Mouse (Mus musculus) midbrain, embryonic 14.5 days (tissue): Measurements from ENCODE around the gene Magi2. TPM values are rescaled to one million over a fixed set of nuclear protein-coding genes. Genes with fewer than 3 reads are reported as not detected.

ENCODE experiments used
- ATAC-seq: fragments of 200-750 bp; cut with Nextera tagmentation; 2 replicates; pipeline ENCODE4 v1.8.0; 2017; ENCODE audit warnings: moderate number of reproducible peaks, moderate library complexity; ENCODE audit not compliant: low FRiP score, low TSS enrichment
- DNase-seq: peaks from one replicate; pipeline ENCODE4 v3.0.0-alpha.2; 2015
- H3K27ac ChIP-seq: fragments of 300-500 bp; sonication (generic); replicated peaks from 2 replicates; pipeline ENCODE4 v1.5.1; 2014; ENCODE audit warnings: mild to moderate bottlenecking, low read depth, low read length, moderate library complexity
- H3K27me3 ChIP-seq: fragments of 300-500 bp; sonication (generic); 2 replicates; pipeline ENCODE4 v1.6.1; 2014; ENCODE audit warnings: low read length, control low read depth, mixed read lengths; ENCODE audit not compliant: control insufficient read depth, insufficient read depth
- H3K36me3 ChIP-seq: fragments of 300-500 bp; sonication (generic); 2 replicates; pipeline ENCODE4 v1.6.1; 2014; ENCODE audit warnings: low read length, control low read depth; ENCODE audit not compliant: control insufficient read depth, insufficient read depth
- H3K4me1 ChIP-seq: fragments of 300-500 bp; sonication (generic); 2 replicates; pipeline ENCODE4 v1.6.1; 2014; ENCODE audit warnings: mild to moderate bottlenecking, antibody characterized with exemption, low read length, control low read depth; ENCODE audit not compliant: control insufficient read depth, insufficient read depth
- H3K4me2 ChIP-seq: fragments of 300-500 bp; sonication (generic); 2 replicates; pipeline ENCODE4 v1.6.1; 2014; ENCODE audit warnings: mild to moderate bottlenecking, low read length, moderate library complexity
- H3K4me3 ChIP-seq: fragments of 300-500 bp; sonication (generic); replicated peaks from 2 replicates; pipeline ENCODE4 v1.5.1; 2014; ENCODE audit warnings: low read depth, low read length
- H3K9ac ChIP-seq: fragments of 300-500 bp; sonication (generic); replicated peaks from 2 replicates; pipeline ENCODE4 v1.6.1; 2014; ENCODE audit warnings: mild to moderate bottlenecking, low read length, moderate library complexity
- H3K9me3 ChIP-seq: fragments of 300-500 bp; sonication (generic); 2 replicates; pipeline ENCODE4 v1.6.1; 2016; ENCODE audit warnings: low read length, control low read depth, mixed read lengths; ENCODE audit not compliant: control insufficient read depth
- WGBS: fragments of 180-500 bp; shearing (Covaris S2); extraction: QIAGEN DNeasy Blood & Tissue Kit; methylation state at CpG from one replicate; pipeline ENCODE4 v1.1.7; 2014; 5-methylcytosine and 5-hydroxymethylcytosine counted together
- polyA plus RNA-seq: library from polyadenylated mRNA; unstranded; fragments of >200 nt; fragmentation: Nextera tagmentation; extraction: Ambion mirVana; gene quantifications from 2 replicates; pipeline ENCODE4 v1.2.1, GENCODE M21; 2014

The Magi2 gene
- polyA plus RNA-seq, 1 experiment from 2014 or later, result 22.3 TPM

GRCm38 (mm10) chr5:20674523-20674922 is 1447.7 kb downstream of the Magi2 start:
- no peak for ATAC-seq
- no peak for DNase-seq
- Histone ChIP-seq H3K4me2 (no peak overlapping the region), H3K9ac (no peak overlapping the region), H3K4me3 (no peak overlapping the region), H3K27ac (no peak overlapping the region), H3K27me3 (no peaks in the 10 kb centered on the region), H3K4me1 (peaks cover 13% of the 10 kb centered on the region), H3K36me3 (no peaks in the 10 kb centered on the region), H3K9me3 (no peaks in the 10 kb centered on the region)
- 83% methylated on average over 8 of the region's 8 CpGs for WGBS

GRCm38 (mm10) chr5:20675163-20675665 is 1448.4 kb downstream of the Magi2 start:
- no peak overlapping the region for H3K4me3 ChIP-seq

GRCm38 (mm10) chr5:20676193-20676871 is 1449.5 kb downstream of the Magi2 start:
- 17% methylated on average over 7 of the region's 7 CpGs for WGBS

More at GRCm38 (mm10) chr5:20675163-20675665, 1448.4 kb downstream of the Magi2 start:
- peaks cover 13% of the 10 kb centered on the region for H3K4me1 ChIP-seq
- H3K27ac ChIP-seq, result no peak overlapping the region
- DNase-seq (no peak), ATAC-seq (no peak)
- H3K9me3 ChIP-seq, result no peaks in the 10 kb centered on the region
- no peaks in the 10 kb centered on the region for H3K27me3 ChIP-seq
- H3K36me3 ChIP-seq, result no peaks in the 10 kb centered on the region
- no peak overlapping the region for H3K9ac ChIP-seq
- H3K4me2 ChIP-seq, result no peak overlapping the region

GRCm38 (mm10) chr5:20677246-20677645 is 1450.4 kb downstream of the Magi2 start:
- H3K4me3 ChIP-seq, result no peak overlapping the region
- H3K27ac ChIP-seq, result no peak overlapping the region; the same call in 1 of the 2 replicates
- no peak for DNase-seq
- H3K27me3 ChIP-seq, result no peaks in the 10 kb centered on the region
- no peak for ATAC-seq
- H3K36me3 ChIP-seq, result no peaks in the 10 kb centered on the region
- H3K9me3 ChIP-seq, result no peaks in the 10 kb centered on the region
- no peak overlapping the region for H3K4me2 ChIP-seq
- H3K4me1 ChIP-seq, result peaks cover 13% of the 10 kb centered on the region
- H3K9ac ChIP-seq, result no peak overlapping the region
- WGBS, result 65% methylated on average over 3 of the region's 3 CpGs

More at GRCm38 (mm10) chr5:20676193-20676871, 1449.5 kb downstream of the Magi2 start:
- no peak overlapping the region for H3K4me3 ChIP-seq
- no peak overlapping the region for H3K4me2 ChIP-seq
- no peaks in the 10 kb centered on the region for H3K9me3 ChIP-seq
- no peaks in the 10 kb centered on the region for H3K27me3 ChIP-seq
- DNase-seq (peak; percentile 46), ATAC-seq (no peak)
- peak overlapping the region; percentile 63; the same call in 1 of the 2 replicates for H3K27ac ChIP-seq
- peaks cover 13% of the 10 kb centered on the region for H3K4me1 ChIP-seq
- no peak overlapping the region for H3K9ac ChIP-seq
- no peaks in the 10 kb centered on the region for H3K36me3 ChIP-seq

GRCm38 (mm10) chr5:20678573-20678972 is 1451.7 kb downstream of the Magi2 start:
- ATAC-seq (no peak), DNase-seq (no peak)
- 66% methylated on average over 3 of the region's 3 CpGs for WGBS

GRCm38 (mm10) chr5:20679920-20680319 is 1453.1 kb downstream of the Magi2 start:
- Histone ChIP-seq H3K27me3 (no peaks in the 10 kb centered on the region), H3K9ac (no peak overlapping the region), H3K36me3 (no peaks in the 10 kb centered on the region), H3K4me1 (peaks cover 13% of the 10 kb centered on the region), H3K4me3 (no peak overlapping the region), H3K4me2 (no peak overlapping the region), H3K9me3 (no peaks in the 10 kb centered on the region), H3K27ac (no peak overlapping the region)
- WGBS, result 96% methylated on average over 6 of the region's 6 CpGs
- no peak for ATAC-seq
- DNase-seq, result no peak

More at GRCm38 (mm10) chr5:20678573-20678972, 1451.7 kb downstream of the Magi2 start:
- H3K4me2 ChIP-seq, result no peak overlapping the region
- H3K27ac ChIP-seq, result no peak overlapping the region
- H3K36me3 ChIP-seq, result no peaks in the 10 kb centered on the region
- H3K9me3 ChIP-seq, result no peaks in the 10 kb centered on the region
- H3K27me3 ChIP-seq, result no peaks in the 10 kb centered on the region
- no peak overlapping the region for H3K9ac ChIP-seq
- H3K4me3 ChIP-seq, result no peak overlapping the region
- H3K4me1 ChIP-seq, result peaks cover 13% of the 10 kb centered on the region

- Histone ChIP-seq H3K27ac (no peak overlapping the region), H3K9ac (no peak overlapping the region), H3K4me3 (no peak overlapping the region), H3K4me2 (no peak overlapping the region), H3K9me3 (no peaks in the 10 kb centered on the region), H3K36me3 (no peaks in the 10 kb centered on the region), H3K27me3 (no peaks in the 10 kb centered on the region), H3K4me1 (peaks cover 12% of the 10 kb centered on the region)
- 90% methylated on average over 15 of the region's 15 CpGs for WGBS
- DNase-seq, result no peak
- ATAC-seq, result no peak
These were observed 1454.1 kb downstream of the Magi2 start for GRCm38 (mm10) chr5:20680833-20681530.

- DNase-seq (no peak), ATAC-seq (no peak)
- 64% methylated on average over 10 of the region's 10 CpGs for WGBS
- H3K9me3 ChIP-seq, result no peaks in the 10 kb centered on the region
- no peak overlapping the region for H3K4me3 ChIP-seq
- no peak overlapping the region for H3K4me2 ChIP-seq
- H3K36me3 ChIP-seq, result no peaks in the 10 kb centered on the region
- peaks cover 5% of the 10 kb centered on the region for H3K4me1 ChIP-seq
- H3K27me3 ChIP-seq, result no peaks in the 10 kb centered on the region
- H3K9ac ChIP-seq, result no peak overlapping the region
- no peak overlapping the region for H3K27ac ChIP-seq
These were observed 1454.8 kb downstream of the Magi2 start for GRCm38 (mm10) chr5:20681660-20682059.
